Mouse (Mus musculus) liver, embryonic 14.5 days (tissue): Measurements from ENCODE around the gene Gramd1a. TPM values are rescaled to one million over a fixed set of nuclear protein-coding genes. Genes with fewer than 3 reads are reported as not detected.

ENCODE experiments used
- ATAC-seq: fragments of 200-750 bp; cut with Nextera tagmentation; 2 replicates; pipeline ENCODE4 v1.8.0; 2017; ENCODE audit warnings: moderate number of reproducible peaks, mild to moderate bottlenecking, moderate library complexity; ENCODE audit not compliant: insufficient read depth
- DNase-seq, 3 experiments: peaks; one replicate each; pipeline ENCODE4 v3.0.0-alpha.2; 2012 to 2013; ENCODE audit warnings: low read depth in 3 of 3, low spot score in 3 of 3
- H3K27ac ChIP-seq: fragments of 300-500 bp; sonication (generic); 2 replicates; pipeline ENCODE4 v1.5.1; 2014; ENCODE audit warnings: moderate library complexity, mild to moderate bottlenecking, control low read depth, inconsistent platforms
- H3K27me3 ChIP-seq: fragments of 300-500 bp; sonication (generic); 2 replicates; pipeline ENCODE4 v1.6.1; 2014; ENCODE audit warnings: mild to moderate bottlenecking, low read length, moderate library complexity; ENCODE audit not compliant: control insufficient read depth, insufficient read depth
- H3K36me3 ChIP-seq: fragments of 300-500 bp; sonication (generic); replicated peaks from 2 replicates; pipeline ENCODE4 v1.6.1; 2014; ENCODE audit warnings: low read depth; ENCODE audit not compliant: control insufficient read depth, insufficient read depth
- H3K4me1 ChIP-seq, 2 experiments: fragments of 200-500 bp in 1 of 2; fragments of 300-500 bp in 1 of 2; sonication (generic) in 1 of 2; replicated peaks; 2 replicates each; pipeline ENCODE4 v1.6.1; 2012 to 2014; ENCODE audit warnings: antibody characterized with exemption in 1 of 2, inconsistent platforms in 1 of 2, low read length in 1 of 2; ENCODE audit not compliant: control insufficient read depth in 2 of 2, insufficient read depth in 2 of 2
- H3K4me2 ChIP-seq: fragments of 300-500 bp; sonication (generic); 2 replicates; pipeline ENCODE4 v1.6.1; 2014; ENCODE audit warnings: low read depth, mild to moderate bottlenecking, control low read depth, moderate library complexity
- H3K4me3 ChIP-seq, 2 experiments: fragments of 200-500 bp in 1 of 2; fragments of 300-500 bp in 1 of 2; sonication (generic) in 1 of 2; 2 replicates each; pipeline ENCODE4 v1.5.1; 2012 to 2014; ENCODE audit warnings: low read depth in 2 of 2, low read length in 2 of 2, mild to moderate bottlenecking in 2 of 2, control low read depth in 1 of 2, inconsistent platforms in 1 of 2, moderate library complexity in 1 of 2; ENCODE audit not compliant: insufficient read depth in 1 of 2
- H3K9ac ChIP-seq: fragments of 300-500 bp; sonication (generic); replicated peaks from 2 replicates; pipeline ENCODE4 v1.6.1; 2014; ENCODE audit warnings: mild to moderate bottlenecking, control low read depth, moderate library complexity
- H3K9me3 ChIP-seq: fragments of 300-500 bp; sonication (generic); 2 replicates; pipeline ENCODE4 v1.6.1; 2016; ENCODE audit warnings: low read length, mixed read lengths; ENCODE audit not compliant: control insufficient read depth
- CTCF ChIP-seq: IDR thresholded peaks from 2 replicates; pipeline ENCODE4 v1.5.1; 2016; ENCODE audit warnings: antibody characterized with exemption, low read depth, control low read depth
- EP300 ChIP-seq: IDR thresholded peaks from 2 replicates; pipeline ENCODE4 v1.6.1; 2016; ENCODE audit warnings: antibody characterized with exemption, low read depth
- WGBS: fragments of 180-500 bp; shearing (Covaris S2); extraction: QIAGEN DNeasy Blood & Tissue Kit; methylation state at CpG from one replicate; pipeline ENCODE4 v1.1.7; 2014; ENCODE audit not compliant: insufficient replicate concordance; 5-methylcytosine and 5-hydroxymethylcytosine counted together
- polyA plus RNA-seq, 2 experiments: library from polyadenylated mRNA; depleted of rRNA in 1 of 2; stranded (reverse) in 1 of 2; unstranded in 1 of 2; fragments of >200 nt; fragmentation: Nextera tagmentation in 1 of 2; extraction: Ambion mirVana in 1 of 2; gene quantifications; 2 replicates each; pipeline versions ENCODE4 v1.2.1 to v1.2.3; 2012 to 2014

The Gramd1a gene
- polyA plus RNA-seq, 2 experiments: 8.5 to 19.1 TPM

DNA sequence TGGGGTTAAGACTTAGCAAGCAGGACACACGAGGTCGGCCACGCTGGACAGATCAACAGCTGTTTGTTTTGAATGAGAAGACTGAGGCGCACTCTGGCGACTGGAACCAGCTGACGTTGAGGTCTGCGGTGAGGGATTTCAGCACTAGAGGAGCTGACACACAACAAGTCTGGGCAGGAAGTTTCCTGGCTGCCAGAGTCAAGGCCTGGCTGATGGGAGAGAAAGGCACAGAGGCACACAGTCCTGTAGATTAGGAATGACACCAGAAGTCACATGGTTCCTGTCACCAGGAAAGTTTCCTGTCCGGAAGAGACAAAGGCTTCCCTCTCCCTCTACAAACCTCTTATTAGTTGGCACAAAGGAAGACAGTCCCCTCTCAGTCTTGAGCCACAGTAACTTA, 12.7 kb upstream of the Gramd1a start:
- peak; percentile 48; the same call in 1 of the 2 replicates for ATAC-seq

DNA sequence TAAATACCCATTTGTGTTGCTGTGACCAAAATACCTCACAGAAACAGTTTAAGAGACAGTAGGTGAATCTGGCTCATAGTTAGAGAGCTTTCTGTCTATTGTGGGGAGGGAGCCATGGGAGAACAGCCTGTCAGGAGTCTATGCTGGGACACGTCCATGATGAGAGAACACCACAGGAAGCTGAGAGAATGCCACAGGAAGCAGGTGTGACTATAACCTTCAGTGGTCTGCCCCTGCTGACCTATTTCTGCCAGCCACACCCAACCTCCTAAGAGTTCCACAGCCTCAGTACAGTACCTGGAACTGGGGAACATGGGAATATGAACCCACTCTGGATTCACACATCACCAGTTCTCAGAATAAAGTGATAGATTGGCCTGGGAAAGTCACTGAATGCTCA, 9.1 kb upstream of the Gramd1a start:
- H3K4me3 ChIP-seq: no peak overlapping the region
- 23% methylated on average over 1 of the region's 1 CpGs for whole genome bisulfite sequencing
- H3K4me1 ChIP-seq: peaks cover 0 to 11% of the 10 kb centered on the region in 2 experiments; a peak in 2 of 4 replicates
- H3K4me2 ChIP-seq: no peak overlapping the region
- no peak overlapping the region for H3K27ac ChIP-seq
- no peaks in the 10 kb centered on the region for H3K36me3 ChIP-seq
- ATAC-seq (no peak), DNase-seq (no peak)
- H3K9me3 ChIP-seq: no peaks in the 10 kb centered on the region
- no peaks in the 10 kb centered on the region for H3K27me3 ChIP-seq
- no peak for TF ChIP-seq EP300
- TF ChIP-seq CTCF: no peak
- no peak overlapping the region for H3K9ac ChIP-seq

More for the DNA sequence above, 12.7 kb upstream of the Gramd1a start:
- no peaks in the 10 kb centered on the region for H3K27me3 ChIP-seq
- TF ChIP-seq CTCF (no peak), EP300 (no peak)
- H3K36me3 ChIP-seq: no peaks in the 10 kb centered on the region
- no peak overlapping the region for H3K4me2 ChIP-seq
- WGBS: 6% methylated on average over 8 of the region's 8 CpGs
- DNase-seq: no peak
- no peak overlapping the region for H3K27ac ChIP-seq
- H3K9ac ChIP-seq: no peak overlapping the region
- no peak overlapping the region for H3K4me3 ChIP-seq
- H3K9me3 ChIP-seq: no peaks in the 10 kb centered on the region
- H3K4me1 ChIP-seq: peaks cover 0 to 3% of the 10 kb centered on the region in 2 experiments; a peak in 1 of 4 replicates

DNA sequence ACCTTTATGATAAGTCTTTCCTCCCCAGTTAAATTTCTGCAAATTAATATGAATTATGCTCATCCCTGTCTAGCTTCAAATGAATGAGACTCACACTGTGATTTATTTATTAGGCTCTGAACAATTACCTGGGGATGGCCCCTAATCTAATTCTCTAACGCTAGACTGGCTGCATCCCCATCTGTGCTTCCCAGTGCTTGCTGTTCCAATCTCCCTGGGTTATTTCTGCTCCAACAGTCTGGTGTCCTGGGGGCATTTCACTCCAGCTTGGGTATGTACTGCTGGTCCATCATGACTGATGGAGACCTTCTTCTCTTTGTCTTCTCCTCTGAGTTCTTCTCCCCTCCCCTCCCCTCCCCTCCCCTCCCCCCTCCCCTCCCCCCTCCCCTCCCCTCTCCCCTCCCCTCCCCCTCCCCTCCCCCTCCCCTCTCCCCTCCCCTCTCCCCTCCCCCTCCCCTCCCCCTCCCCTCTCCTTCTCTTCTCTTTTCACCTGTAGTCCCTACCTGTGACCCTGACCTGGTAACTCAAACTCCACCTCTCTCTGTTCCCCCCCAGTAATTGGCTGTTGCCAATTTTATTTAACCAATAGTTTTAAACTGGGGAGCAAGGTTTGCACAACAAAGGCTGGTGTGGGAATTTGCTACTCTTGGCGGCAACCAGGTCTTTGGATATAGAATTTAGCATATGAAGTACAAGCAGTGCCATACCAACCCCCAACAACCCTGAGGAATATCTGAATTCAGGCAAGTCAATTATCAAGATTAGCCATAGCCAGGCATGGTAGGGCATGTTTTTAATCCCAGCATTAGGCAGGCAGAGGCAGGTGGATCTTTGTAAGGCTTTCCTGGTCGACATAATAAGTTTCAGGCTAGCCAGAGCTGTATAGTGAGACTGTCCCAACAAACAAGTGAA, 8.2 kb upstream of the Gramd1a start:
- H3K4me2 ChIP-seq: no peak overlapping the region
- DNase-seq (no peak), ATAC-seq (no peak)
- WGBS: 55% methylated on average over 3 of the region's 3 CpGs
- TF ChIP-seq EP300 (no peak), CTCF (no peak)
- peaks cover 0 to 11% of the 10 kb centered on the region in 2 experiments; a peak in 2 of 4 replicates for H3K4me1 ChIP-seq
- H3K9me3 ChIP-seq: no peaks in the 10 kb centered on the region
- H3K36me3 ChIP-seq: no peaks in the 10 kb centered on the region
- no peak overlapping the region for H3K9ac ChIP-seq
- no peak overlapping the region for H3K27ac ChIP-seq
- H3K4me3 ChIP-seq: no peak overlapping the region
- no peaks in the 10 kb centered on the region for H3K27me3 ChIP-seq

DNA sequence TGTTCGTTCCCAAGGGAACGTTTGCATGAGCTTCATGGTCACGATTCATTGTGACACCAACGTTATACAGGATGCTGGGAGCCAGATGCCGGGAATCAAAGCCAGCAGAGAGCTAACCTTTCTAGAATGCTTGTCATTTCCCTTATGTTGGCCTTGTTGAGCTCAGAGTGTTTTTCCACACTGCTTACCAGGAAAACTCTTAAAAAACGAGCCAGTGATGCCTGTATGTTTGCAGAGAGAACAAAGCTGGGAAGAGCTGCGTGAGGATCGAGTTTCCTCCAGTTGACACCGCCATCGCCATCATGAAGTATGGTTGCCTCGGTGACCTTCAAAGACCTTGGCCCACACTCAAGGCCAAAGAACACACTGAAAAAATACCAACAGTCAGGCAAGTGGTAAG, 6.6 kb upstream of the Gramd1a start:
- DNase-seq (no peak), ATAC-seq (no peak)
- Histone ChIP-seq H3K27ac (no peak overlapping the region), H3K9ac (no peak overlapping the region), H3K9me3 (no peaks in the 10 kb centered on the region), H3K27me3 (no peaks in the 10 kb centered on the region), H3K4me3 (no peak overlapping the region), H3K4me1 (peaks cover 0 to 8% of the 10 kb centered on the region in 2 experiments; a peak in 2 of 4 replicates), H3K36me3 (no peaks in the 10 kb centered on the region), H3K4me2 (no peak overlapping the region)
- 64% methylated on average over 11 of the region's 11 CpGs for WGBS
- TF ChIP-seq EP300: no peak
- no peak for TF ChIP-seq CTCF

DNA sequence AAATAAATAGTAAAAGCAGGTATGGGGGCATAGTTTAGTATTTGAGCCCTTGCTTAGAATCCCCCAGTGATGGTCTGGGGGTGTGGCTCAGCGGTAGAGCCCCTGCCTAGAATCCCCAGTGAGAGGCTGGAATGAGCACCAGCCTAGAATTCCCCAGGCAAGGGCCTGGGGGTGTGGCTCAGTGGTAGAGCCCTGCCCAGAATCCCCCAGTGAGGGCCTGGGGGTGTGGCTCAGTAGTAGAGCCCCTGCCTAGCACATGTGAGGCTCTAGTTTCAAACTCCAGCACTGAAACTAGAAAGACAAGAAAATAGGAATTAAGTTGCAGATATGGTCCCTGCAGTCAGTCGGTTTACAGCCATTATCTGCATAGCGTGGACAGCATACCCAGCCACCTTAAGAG, 6.1 kb upstream of the Gramd1a start:
- H3K9me3 ChIP-seq: no peaks in the 10 kb centered on the region
- H3K4me2 ChIP-seq: no peak overlapping the region
- H3K4me3 ChIP-seq: no peak overlapping the region
- H3K4me1 ChIP-seq: peaks cover 0 to 8% of the 10 kb centered on the region in 2 experiments; a peak in 2 of 4 replicates
- no peak overlapping the region for H3K27ac ChIP-seq
- no peak for DNase-seq
- no peak for TF ChIP-seq EP300
- no peak for TF ChIP-seq CTCF
- 39% methylated on average over 3 of the region's 3 CpGs for WGBS
- ATAC-seq: no peak
- H3K36me3 ChIP-seq: no peaks in the 10 kb centered on the region
- H3K9ac ChIP-seq: no peak overlapping the region
- H3K27me3 ChIP-seq: no peaks in the 10 kb centered on the region
